Mouse (Mus musculus) spleen, adult 12 weeks (tissue): ENCODE data around the gene 1700030K09Rik.

ENCODE experiments used
- DNase-seq: peaks from one replicate; pipeline ENCODE4 v3.0.0; 2022; ENCODE audit warnings: low spot score

1700030K09Rik gene

GRCm38 (mm10) chr8:72459881-72460533 is 16.3 kb downstream of the 1700030K09Rik start:
- DNase-seq = no peak

- DNase-seq = no peak
These were observed 20.5 kb downstream of the 1700030K09Rik start for GRCm38 (mm10) chr8:72464211-72464610.

- no peak for DNase-seq
These were observed 25.6 kb downstream of the 1700030K09Rik start for GRCm38 (mm10) chr8:72469243-72469642.

GRCm38 (mm10) chr8:72469984-72470383 is 26.3 kb downstream of the 1700030K09Rik start:
- DNase-seq = no peak

GRCm38 (mm10) chr8:72470684-72471083 is 27.0 kb downstream of the 1700030K09Rik start:
- no peak for DNase-seq

- peak; percentile 96 for DNase-seq
These were observed 31.3 kb downstream of the 1700030K09Rik start, which contains the start of gene Cherp for GRCm38 (mm10) chr8:72474826-72475546. TSS of gene Cherp (minus strand) at chr8:72475226.

GRCm38 (mm10) chr8:72485456-72486199 is 41.9 kb downstream of the 1700030K09Rik start:
- DNase-seq = no peak

GRCm38 (mm10) chr8:72487014-72487413 is 43.3 kb downstream of the 1700030K09Rik start:
- no peak for DNase-seq

- DNase-seq = no peak
These were observed 47.3 kb downstream of the 1700030K09Rik start for GRCm38 (mm10) chr8:72491017-72491416.

- peak; percentile 22 for DNase-seq
These were observed 48.3 kb downstream of the 1700030K09Rik start, which contains the start of gene Slc35e1 for GRCm38 (mm10) chr8:72491680-72492621. TSS of gene Slc35e1 (minus strand) at chr8:72492614.

- DNase-seq = peak; percentile 99
These were observed 49.0 kb downstream of the 1700030K09Rik start for GRCm38 (mm10) chr8:72492622-72493081.

GRCm38 (mm10) chr8:72493381-72493780 is 49.7 kb downstream of the 1700030K09Rik start:
- DNase-seq = no peak

GRCm38 (mm10) chr8:72495411-72496111 is 51.9 kb downstream of the 1700030K09Rik start:
- DNase-seq = no peak

- no peak for DNase-seq
These were observed 52.5 kb downstream of the 1700030K09Rik start for GRCm38 (mm10) chr8:72496217-72496616.

- DNase-seq = no peak
These were observed 54.2 kb downstream of the 1700030K09Rik start for GRCm38 (mm10) chr8:72497911-72498310.

- no peak for DNase-seq
These were observed 54.8 kb downstream of the 1700030K09Rik start for GRCm38 (mm10) chr8:72498527-72498926.

GRCm38 (mm10) chr8:72499521-72500284 is 56.0 kb downstream of the 1700030K09Rik start:
- DNase-seq = no peak

GRCm38 (mm10) chr8:72500521-72500931 is 56.8 kb downstream of the 1700030K09Rik start:
- no peak for DNase-seq

- DNase-seq = no peak
These were observed 60.5 kb downstream of the 1700030K09Rik start for GRCm38 (mm10) chr8:72504137-72504536.
